Mouse (Mus musculus) midbrain, postnatal 0 days (tissue): ENCODE data around the gene Scube2. TPM values are rescaled to one million over a fixed set of nuclear protein-coding genes. Genes with fewer than 3 reads are reported as not detected.

Experiments
- ATAC-seq: fragments of 200-750 bp; cut with Nextera tagmentation; 2 replicates; pipeline ENCODE4 v1.8.0; 2017; ENCODE audit warnings: moderate number of reproducible peaks, mild to moderate bottlenecking, moderate TSS enrichment, moderate library complexity; ENCODE audit not compliant: low FRiP score
- DNase-seq: peaks from one replicate; pipeline ENCODE4 v3.0.0-alpha.2; 2015; ENCODE audit warnings: low spot score
- H3K27ac ChIP-seq: fragments of 300-500 bp; sonication (generic); 2 replicates; pipeline ENCODE4 v1.5.1; 2014; ENCODE audit warnings: low read depth, mild to moderate bottlenecking, low read length, mixed read lengths
- H3K27me3 ChIP-seq: fragments of 300-500 bp; sonication (generic); 2 replicates; pipeline ENCODE4 v1.6.1; 2014; ENCODE audit warnings: low read length, control low read depth, mixed read lengths; ENCODE audit not compliant: insufficient read depth
- H3K36me3 ChIP-seq: fragments of 300-500 bp; sonication (generic); 2 replicates; pipeline ENCODE4 v1.6.1; 2014; ENCODE audit warnings: low read length, control low read depth, mixed read lengths; ENCODE audit not compliant: insufficient read depth
- H3K4me1 ChIP-seq: fragments of 300-500 bp; sonication (generic); 2 replicates; pipeline ENCODE4 v1.6.1; 2014; ENCODE audit warnings: mild to moderate bottlenecking, control low read depth, antibody characterized with exemption, low read length, mixed read lengths; ENCODE audit not compliant: insufficient read depth
- H3K4me2 ChIP-seq: fragments of 300-500 bp; sonication (generic); 2 replicates; pipeline ENCODE4 v1.6.1; 2014; ENCODE audit warnings: low read depth, mild to moderate bottlenecking, low read length, mixed read lengths; ENCODE audit not compliant: poor library complexity, severe bottlenecking
- H3K4me3 ChIP-seq: fragments of 300-500 bp; sonication (generic); 2 replicates; pipeline ENCODE4 v1.5.1; 2014; ENCODE audit warnings: low read depth, mild to moderate bottlenecking, low read length, moderate library complexity
- H3K9ac ChIP-seq: fragments of 300-500 bp; sonication (generic); replicated peaks from 2 replicates; pipeline ENCODE4 v1.6.1; 2014; ENCODE audit warnings: mild to moderate bottlenecking, low read length, moderate library complexity, mixed read lengths; ENCODE audit not compliant: poor library complexity, severe bottlenecking
- H3K9me3 ChIP-seq: fragments of 300-500 bp; sonication (generic); 2 replicates; pipeline ENCODE4 v1.6.1; 2016; ENCODE audit warnings: low read length, control low read depth
- CTCF ChIP-seq: IDR thresholded peaks from 2 replicates; pipeline ENCODE4 v1.5.1; 2016; ENCODE audit warnings: antibody characterized with exemption, mild to moderate bottlenecking
- WGBS: fragments of 180-500 bp; shearing (Covaris S2); extraction: QIAGEN DNeasy Blood & Tissue Kit; methylation state at CpG from one replicate; pipeline ENCODE4 v1.1.7; 2014; 5-methylcytosine and 5-hydroxymethylcytosine counted together
- polyA plus RNA-seq: library from polyadenylated mRNA; unstranded; fragments of >200 nt; fragmentation: Nextera tagmentation; extraction: Ambion mirVana; gene quantifications from 2 replicates; pipeline ENCODE4 v1.2.1, GENCODE M21; 2015
- total RNA-seq: library from RNA; depleted of rRNA; stranded (reverse); fragments of >200 nt; gene quantifications from 2 replicates; pipeline ENCODE4 v1.2.3, GENCODE M21; 2014

The Scube2 gene
- total and polyA plus RNA-seq, 2 experiments from 2014 or later, result 2.2 to 3.0 TPM

DNA sequence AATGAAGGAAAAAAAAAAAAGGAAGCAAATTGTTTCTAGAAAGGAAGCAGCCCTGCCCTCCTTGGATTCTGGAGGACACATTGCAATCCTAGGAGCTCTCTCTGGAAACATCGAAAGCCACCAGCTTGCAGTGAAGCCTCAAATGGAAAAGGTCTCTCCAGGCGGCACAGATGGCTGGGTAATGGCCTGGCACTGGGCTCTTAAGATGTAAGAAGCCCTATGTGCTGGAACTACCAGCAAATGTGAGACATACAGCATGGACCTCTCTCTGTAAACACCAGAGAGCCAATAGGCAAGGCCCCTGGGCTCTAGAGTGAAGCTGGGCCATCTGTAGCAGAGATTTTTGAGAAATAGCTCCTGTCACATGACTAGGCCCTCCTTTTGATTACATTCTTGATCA is 24.8 kb upstream of the Scube2 start:
- Histone ChIP-seq H3K4me2 (no peak overlapping the region), H3K9me3 (no peaks in the 10 kb centered on the region), H3K4me1 (no peaks in the 10 kb centered on the region), H3K27me3 (no peaks in the 10 kb centered on the region), H3K9ac (no peak overlapping the region), H3K27ac (no peak overlapping the region), H3K36me3 (peaks cover 26% of the 10 kb centered on the region), H3K4me3 (no peak overlapping the region)
- 91% methylated on average over 2 of the region's 2 CpGs for WGBS
- no peak for TF ChIP-seq CTCF
- DNase-seq (no peak), ATAC-seq (no peak)

DNA sequence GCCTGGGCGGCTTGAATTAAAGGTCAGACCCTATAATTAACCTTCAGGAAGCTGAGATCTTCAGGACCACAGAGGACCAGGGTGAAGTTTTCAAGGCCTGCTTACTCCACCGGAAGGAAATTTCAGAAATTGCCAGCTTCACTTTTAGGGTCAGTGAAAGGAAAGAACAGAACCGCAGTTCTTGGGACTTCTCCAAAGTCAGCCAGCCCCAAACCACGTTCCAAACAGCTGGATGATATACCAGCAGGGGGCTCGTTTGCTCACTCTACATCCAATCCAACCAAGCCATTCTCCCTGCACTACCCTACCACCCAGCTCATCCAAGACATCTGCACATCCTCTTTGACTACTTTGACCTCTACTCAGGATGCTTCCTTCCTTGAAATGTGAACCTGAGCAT is 23.8 kb upstream of the Scube2 start:
- Histone ChIP-seq H3K27ac (no peak overlapping the region), H3K4me2 (no peak overlapping the region), H3K36me3 (peaks cover 16% of the 10 kb centered on the region), H3K9me3 (no peaks in the 10 kb centered on the region), H3K9ac (no peak overlapping the region), H3K4me3 (no peak overlapping the region), H3K4me1 (no peaks in the 10 kb centered on the region), H3K27me3 (no peaks in the 10 kb centered on the region)
- DNase-seq, result no peak
- no peak for TF ChIP-seq CTCF
- ATAC-seq, result no peak
- 86% methylated on average over 5 of the region's 5 CpGs for WGBS

DNA sequence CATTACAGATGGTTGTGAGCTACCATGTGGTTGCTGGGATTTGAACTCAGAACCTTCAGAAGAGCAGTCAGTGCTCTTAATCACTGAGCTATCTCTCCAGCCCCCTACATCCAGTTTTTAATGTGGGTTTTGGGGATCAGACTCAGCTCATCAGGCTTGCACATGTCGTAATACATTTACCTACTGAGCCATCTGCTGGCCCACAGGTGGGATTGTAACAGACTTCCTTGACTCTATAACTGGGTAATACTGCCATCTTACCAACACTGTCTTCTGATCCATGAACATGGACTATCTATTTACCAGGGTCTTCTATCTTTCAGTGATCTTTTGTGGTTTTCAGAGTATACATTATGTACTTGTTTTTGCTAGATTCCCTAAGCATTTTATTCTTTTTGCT is 20.8 kb upstream of the Scube2 start:
- TF ChIP-seq CTCF, result peak; percentile 33
- Histone ChIP-seq H3K4me1 (no peaks in the 10 kb centered on the region), H3K27ac (no peak overlapping the region), H3K36me3 (peaks cover 7% of the 10 kb centered on the region; the same call in 1 of the 2 replicates), H3K27me3 (no peaks in the 10 kb centered on the region), H3K4me3 (no peak overlapping the region), H3K9me3 (no peaks in the 10 kb centered on the region), H3K4me2 (no peak overlapping the region), H3K9ac (no peak overlapping the region)
- WGBS, result 100% methylated on average over 1 of the region's 1 CpGs
- ATAC-seq (no peak), DNase-seq (no peak)

DNA sequence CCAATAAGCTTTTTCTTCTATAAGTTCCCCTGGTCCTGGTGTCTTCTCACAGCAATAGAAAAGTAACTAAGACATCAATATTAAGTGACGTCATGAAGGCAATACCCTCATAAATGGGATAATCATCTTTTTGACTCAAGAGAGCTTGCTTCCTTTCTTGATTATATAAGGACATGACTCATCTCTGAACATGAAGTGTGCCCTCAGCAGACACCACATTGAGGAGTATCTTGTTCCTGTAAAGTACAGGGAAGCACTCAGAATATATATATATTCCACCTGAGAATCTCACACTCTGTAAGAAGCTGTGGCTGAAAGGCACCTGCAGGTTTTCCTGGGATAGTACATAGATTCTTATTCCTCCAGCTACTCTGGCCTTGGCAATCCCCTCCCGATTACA is 17.1 kb upstream of the Scube2 start:
- Histone ChIP-seq H3K27me3 (no peaks in the 10 kb centered on the region), H3K9me3 (no peaks in the 10 kb centered on the region), H3K4me1 (no peaks in the 10 kb centered on the region), H3K27ac (no peak overlapping the region), H3K9ac (no peak overlapping the region), H3K4me3 (no peak overlapping the region), H3K36me3 (peaks cover 3% of the 10 kb centered on the region; the same call in 1 of the 2 replicates), H3K4me2 (no peak overlapping the region)
- 83% methylated on average over 2 of the region's 2 CpGs for WGBS
- DNase-seq (no peak), ATAC-seq (no peak)
- no peak for TF ChIP-seq CTCF

DNA sequence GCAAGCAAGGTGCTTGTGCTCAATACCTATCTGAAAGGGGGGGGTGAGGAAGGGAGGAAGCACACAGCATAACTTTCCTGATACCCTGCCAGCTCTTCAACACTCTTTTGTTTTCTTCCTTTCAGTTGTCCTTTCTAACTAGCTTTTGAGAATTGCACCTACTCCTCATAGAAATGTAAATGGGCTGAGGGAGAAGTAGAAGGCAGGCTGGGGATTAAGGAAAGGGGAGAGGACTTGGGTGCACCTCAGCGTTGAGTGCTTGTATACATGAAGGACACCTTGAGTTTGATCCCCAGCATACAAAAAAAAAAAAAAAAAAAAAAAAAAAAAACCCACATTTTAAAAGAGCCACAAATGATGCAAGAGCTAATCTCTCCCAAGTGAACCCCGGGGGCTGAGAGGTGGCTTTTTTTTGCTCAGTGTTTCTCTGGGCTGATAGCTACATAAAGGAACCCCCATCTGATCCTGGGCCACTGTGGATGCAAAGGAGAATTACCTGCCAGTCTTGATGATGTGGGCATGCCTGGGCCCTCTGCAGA is 16.2 kb upstream of the Scube2 start:
- WGBS, result 38% methylated on average over 2 of the region's 2 CpGs
- no peak for ATAC-seq
- TF ChIP-seq CTCF, result no peak

DNA sequence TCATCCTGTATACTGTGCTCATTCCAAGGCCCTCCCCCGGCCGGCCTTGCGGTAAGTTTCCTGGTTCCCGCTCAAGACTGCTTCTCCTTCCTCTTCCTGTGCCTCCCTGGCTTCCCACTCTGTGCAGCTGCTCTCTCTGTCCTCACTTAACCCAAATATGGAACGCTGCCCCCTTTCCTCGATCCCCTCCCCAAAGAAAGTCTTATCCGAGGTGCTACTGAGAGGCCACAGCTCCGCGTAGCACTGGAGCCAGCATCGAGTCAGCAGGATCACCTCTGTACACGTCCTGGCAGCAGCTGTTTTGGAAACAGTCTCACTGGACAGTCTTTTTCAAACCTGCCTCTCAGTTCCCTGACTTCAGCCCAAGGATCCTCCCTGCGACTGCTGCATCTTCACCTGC is 13.7 kb upstream of the Scube2 start:
- H3K36me3 ChIP-seq, result no peaks in the 10 kb centered on the region
- H3K4me3 ChIP-seq, result no peak overlapping the region
- TF ChIP-seq CTCF, result no peak
- no peak overlapping the region for H3K27ac ChIP-seq
- H3K9ac ChIP-seq, result 0 out of 2 replicates have a peak overlapping the region, but pooled peaks have one; percentile 19
- 69% methylated on average over 12 of the region's 12 CpGs for WGBS
- no peak overlapping the region for H3K4me2 ChIP-seq
- no peaks in the 10 kb centered on the region for H3K9me3 ChIP-seq
- no peak for ATAC-seq
- no peak for DNase-seq
- H3K4me1 ChIP-seq, result no peaks in the 10 kb centered on the region
- H3K27me3 ChIP-seq, result no peaks in the 10 kb centered on the region

More for the DNA sequence above, 16.2 kb upstream of the Scube2 start:
- no peak overlapping the region for H3K4me2 ChIP-seq
- no peak overlapping the region for H3K9ac ChIP-seq
- H3K4me3 ChIP-seq, result no peak overlapping the region
- H3K36me3 ChIP-seq, result 0 out of 2 replicates have a peak, but pooled peaks cover under 1% of the 10 kb centered on the region
- H3K27me3 ChIP-seq, result no peaks in the 10 kb centered on the region
- no peak overlapping the region for H3K27ac ChIP-seq
- no peaks in the 10 kb centered on the region for H3K9me3 ChIP-seq
- no peak for DNase-seq
- H3K4me1 ChIP-seq, result no peaks in the 10 kb centered on the region
